Mouse (Mus musculus): ENCODE measurements at regions not wholly inside any gene's neighbourhood (a gene's known extent, or its start where the extent isn't known, plus 50 kb on each side); places are given as distances from the start of the nearest gene placed in this dataset.
A peak's percentile ranks its signal among the peaks of the same experiment; 100 is the strongest.

DNA sequence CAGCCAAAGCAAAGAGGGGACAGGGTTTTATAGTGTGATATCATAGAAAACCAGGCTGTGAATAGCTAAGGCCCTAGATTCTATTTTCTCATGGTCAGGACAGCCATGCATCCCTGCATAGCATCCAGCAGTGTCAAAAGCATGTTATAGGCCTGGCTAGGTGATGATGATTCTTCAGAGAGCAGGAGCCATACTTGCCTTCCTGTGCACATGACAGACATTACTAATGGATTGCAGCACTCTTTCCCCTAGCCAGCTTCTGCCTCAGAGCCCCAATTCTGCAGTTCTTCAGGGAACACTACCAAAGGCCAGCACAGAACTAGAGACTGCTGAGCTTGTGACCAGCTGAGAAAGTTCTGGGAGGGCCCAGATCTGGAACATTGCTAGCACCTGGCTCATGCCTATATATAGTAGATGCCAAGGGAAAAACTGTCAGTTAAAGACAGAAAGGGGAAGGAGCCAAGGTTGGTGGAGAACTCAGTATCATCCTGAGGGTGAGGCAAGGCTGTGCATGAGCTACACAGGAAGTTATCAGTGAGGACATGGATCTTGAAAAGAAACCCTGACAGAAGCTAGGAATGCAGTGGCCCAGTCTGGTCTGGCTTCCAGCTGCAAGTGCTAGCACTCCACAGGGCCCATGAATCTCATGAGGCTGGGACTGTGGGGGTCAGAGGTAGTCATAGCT is 95.6 kb downstream of the 1810010D01Rik start:
- H3K27me3 ChIP-seq: no peaks in the 10 kb centered on the region
- H3K4me2 ChIP-seq: no peak overlapping the region
- no peak overlapping the region for H3K9ac ChIP-seq
- no peak overlapping the region for H3K27ac ChIP-seq
- peaks cover 20% of the 10 kb centered on the region for H3K4me1 ChIP-seq
- no peaks in the 10 kb centered on the region for H3K36me3 ChIP-seq (replicated peaks)
- no peaks in the 10 kb centered on the region for H3K9me3 ChIP-seq
- no peak overlapping the region for H3K4me3 ChIP-seq (replicated peaks)
- no peak for ATAC-seq (ENCODE audit: low FRiP score)

DNA sequence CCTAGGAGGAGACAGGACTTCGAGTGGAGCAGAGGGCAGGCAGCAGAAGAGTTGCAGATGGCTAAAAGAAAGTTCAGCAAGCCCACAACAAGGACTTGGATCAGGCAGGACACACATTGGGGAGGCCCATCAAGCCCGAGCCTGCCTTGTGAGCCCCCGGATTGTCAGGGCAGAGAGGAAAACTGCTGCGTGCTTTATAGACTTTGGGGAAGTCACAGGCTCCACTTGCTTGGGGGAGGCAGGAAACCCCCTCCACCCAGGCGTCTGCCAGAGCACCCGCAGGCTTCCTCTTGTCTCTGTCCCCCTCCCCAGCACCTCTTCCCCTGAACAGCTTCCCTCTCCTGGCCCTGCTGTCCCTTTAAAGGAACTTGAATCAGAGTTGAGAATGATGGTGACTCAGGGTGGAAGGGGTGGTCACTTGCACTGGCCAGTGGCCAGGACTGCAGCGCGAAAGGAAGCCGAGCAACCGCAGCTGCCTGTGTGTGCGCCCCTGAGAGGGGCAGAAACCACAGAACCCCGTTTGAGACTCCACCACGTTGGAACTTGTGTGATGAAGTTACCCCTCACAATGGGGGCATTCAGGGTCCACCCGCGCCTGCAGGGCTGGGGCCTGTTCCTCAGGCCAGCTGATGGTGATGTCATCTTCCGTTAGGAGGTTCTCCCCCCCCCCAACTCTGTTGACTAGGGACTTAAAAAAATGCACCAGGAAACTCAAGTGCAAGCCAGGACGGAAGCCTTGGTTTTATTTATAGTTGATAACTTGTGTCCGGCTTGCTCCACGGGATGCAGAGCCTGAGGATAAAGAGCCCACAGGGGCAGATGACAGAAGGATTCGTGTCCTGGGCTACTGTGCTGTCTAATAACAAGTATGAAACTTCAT is 96.4 kb downstream of the 1810010D01Rik start:
- Histone ChIP-seq H3K9ac (no peak overlapping the region), H3K9me3 (no peaks in the 10 kb centered on the region), H3K27me3 (no peaks in the 10 kb centered on the region), H3K36me3 (replicated peaks) (no peaks in the 10 kb centered on the region), H3K4me1 (peaks cover 20% of the 10 kb centered on the region), H3K4me3 (replicated peaks) (no peak overlapping the region), H3K4me2 (no peak overlapping the region), H3K27ac (peak overlapping the region; percentile 38)
- WGBS: 53% methylated on average over 20 of the region's 20 CpGs
- 0 out of 2 replicates have a peak, but pooled peaks have one; percentile 33 for ATAC-seq (ENCODE audit: low FRiP score)

DNA sequence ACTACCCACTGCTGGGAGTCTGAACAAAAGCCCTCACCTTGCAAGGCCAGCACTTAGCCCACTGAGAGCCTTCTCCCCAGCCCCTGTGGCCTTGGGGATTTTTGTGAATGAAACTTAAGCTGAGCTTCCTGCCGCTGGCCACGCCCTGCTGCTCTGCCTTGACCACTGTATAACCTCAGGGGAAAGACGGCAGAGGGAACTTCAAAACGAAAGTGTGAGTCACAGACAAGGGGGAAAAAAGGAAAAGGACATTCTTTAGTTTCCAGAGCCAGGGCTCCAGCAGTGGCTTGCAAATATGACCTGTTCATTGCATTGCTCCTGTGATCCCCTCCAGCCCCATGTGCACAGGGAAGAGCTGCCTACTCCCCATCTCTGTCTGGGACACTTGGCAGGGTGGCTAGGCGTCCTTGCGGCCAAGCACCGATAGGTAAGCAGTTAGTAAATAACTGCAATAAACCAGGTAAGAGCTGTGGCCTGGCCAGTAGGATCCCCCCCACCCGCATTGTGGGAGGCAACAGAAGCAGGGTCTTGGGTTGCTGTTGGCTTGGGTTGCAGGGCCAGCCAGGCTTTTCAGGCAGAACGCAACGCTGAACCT is 97.2 kb downstream of the 1810010D01Rik start:
- Histone ChIP-seq H3K27me3 (no peaks in the 10 kb centered on the region), H3K4me3 (replicated peaks) (no peak overlapping the region), H3K4me2 (no peak overlapping the region), H3K4me1 (peaks cover 20% of the 10 kb centered on the region), H3K27ac (peak overlapping the region; percentile 38), H3K9ac (no peak overlapping the region), H3K36me3 (replicated peaks) (no peaks in the 10 kb centered on the region), H3K9me3 (no peaks in the 10 kb centered on the region)
- WGBS: 55% methylated on average over 10 of the region's 10 CpGs
- no peak for ATAC-seq (ENCODE audit: low FRiP score)

DNA sequence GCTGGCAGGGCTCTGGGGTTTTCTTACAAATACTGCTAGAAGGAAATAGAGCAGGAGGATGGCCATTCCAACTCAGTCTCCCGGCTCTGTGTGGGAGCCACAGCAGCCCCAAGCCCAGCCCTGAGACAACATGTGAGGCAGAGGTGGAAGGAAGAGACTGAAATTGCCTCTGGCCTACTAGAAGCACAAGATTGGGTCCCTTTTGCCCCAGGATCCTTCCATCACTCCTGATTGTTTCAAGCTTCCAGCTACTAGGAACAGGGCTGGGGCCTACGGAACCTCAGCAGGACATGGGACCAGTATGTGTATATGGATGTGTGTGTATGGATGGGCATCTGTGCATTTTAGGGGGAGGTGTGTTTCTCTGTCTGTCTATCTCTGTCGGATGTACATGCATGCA is 97.9 kb downstream of the 1810010D01Rik start:
- no peak overlapping the region for H3K4me2 ChIP-seq
- no peak overlapping the region for H3K27ac ChIP-seq
- WGBS: 85% methylated on average over 3 of the region's 3 CpGs

DNA sequence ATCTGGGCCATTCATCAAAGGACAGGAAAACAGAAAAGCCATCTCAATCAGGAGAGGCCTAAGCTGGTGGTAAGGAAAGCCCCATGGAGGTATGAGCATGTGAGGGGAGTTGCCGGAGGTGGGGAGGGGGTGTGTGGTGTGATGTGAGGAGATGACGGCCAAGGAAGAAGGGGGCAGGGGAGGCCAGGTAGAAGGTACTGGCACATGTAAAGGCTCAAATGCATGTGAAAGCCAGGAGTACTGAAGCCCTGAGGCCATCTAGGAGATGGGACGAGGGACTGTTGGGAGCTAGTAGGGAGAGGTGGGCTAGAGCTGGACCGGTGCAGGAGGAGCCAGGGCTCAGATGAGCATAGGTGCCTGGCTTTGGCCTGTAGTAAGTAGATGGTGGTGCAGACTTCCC is 98.4 kb downstream of the 1810010D01Rik start:
- H3K36me3 ChIP-seq (replicated peaks): no peaks in the 10 kb centered on the region
- no peak overlapping the region for H3K4me2 ChIP-seq
- no peaks in the 10 kb centered on the region for H3K9me3 ChIP-seq
- ATAC-seq (ENCODE audit: low FRiP score): no peak
- H3K4me3 ChIP-seq (replicated peaks): no peak overlapping the region
- H3K4me1 ChIP-seq: peaks cover 20% of the 10 kb centered on the region
- no peak overlapping the region for H3K9ac ChIP-seq
- H3K27ac ChIP-seq: no peak overlapping the region
- H3K27me3 ChIP-seq: no peaks in the 10 kb centered on the region
- WGBS: 90% methylated on average over 4 of the region's 4 CpGs

More for the DNA sequence above, 97.9 kb downstream of the 1810010D01Rik start:
- H3K4me1 ChIP-seq: peaks cover 20% of the 10 kb centered on the region
- H3K9ac ChIP-seq: no peak overlapping the region
- H3K9me3 ChIP-seq: no peaks in the 10 kb centered on the region
- H3K36me3 ChIP-seq (replicated peaks): no peaks in the 10 kb centered on the region
- H3K4me3 ChIP-seq (replicated peaks): no peak overlapping the region
- ATAC-seq (ENCODE audit: low FRiP score): no peak
- no peaks in the 10 kb centered on the region for H3K27me3 ChIP-seq

DNA sequence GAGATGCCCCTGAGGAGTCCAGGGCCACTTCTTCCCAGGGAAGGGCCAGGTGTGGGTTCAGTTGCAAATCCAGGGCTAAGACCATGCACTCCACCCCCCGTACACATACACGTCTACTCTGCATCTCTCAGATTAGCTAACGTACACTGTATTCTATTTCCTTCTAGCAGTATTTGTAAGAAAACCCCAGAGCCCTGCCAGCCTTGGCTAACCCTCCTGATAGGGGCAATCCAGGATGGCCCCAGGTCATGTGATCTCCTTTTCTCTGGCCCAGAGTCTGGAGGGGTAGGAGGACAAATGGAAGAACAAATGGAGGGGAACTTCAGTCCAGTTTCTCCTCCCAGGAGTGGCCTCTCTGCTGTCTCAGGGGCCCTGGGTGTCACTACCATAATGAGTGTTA is 98.9 kb downstream of the 1810010D01Rik start:
- Histone ChIP-seq H3K4me3 (replicated peaks) (no peak overlapping the region), H3K36me3 (replicated peaks) (no peaks in the 10 kb centered on the region), H3K9ac (no peak overlapping the region), H3K27ac (no peak overlapping the region), H3K4me1 (peaks cover 17% of the 10 kb centered on the region), H3K4me2 (no peak overlapping the region), H3K9me3 (no peaks in the 10 kb centered on the region), H3K27me3 (no peaks in the 10 kb centered on the region)
- no peak for ATAC-seq (ENCODE audit: low FRiP score)
- 85% methylated on average over 3 of the region's 3 CpGs for WGBS

DNA sequence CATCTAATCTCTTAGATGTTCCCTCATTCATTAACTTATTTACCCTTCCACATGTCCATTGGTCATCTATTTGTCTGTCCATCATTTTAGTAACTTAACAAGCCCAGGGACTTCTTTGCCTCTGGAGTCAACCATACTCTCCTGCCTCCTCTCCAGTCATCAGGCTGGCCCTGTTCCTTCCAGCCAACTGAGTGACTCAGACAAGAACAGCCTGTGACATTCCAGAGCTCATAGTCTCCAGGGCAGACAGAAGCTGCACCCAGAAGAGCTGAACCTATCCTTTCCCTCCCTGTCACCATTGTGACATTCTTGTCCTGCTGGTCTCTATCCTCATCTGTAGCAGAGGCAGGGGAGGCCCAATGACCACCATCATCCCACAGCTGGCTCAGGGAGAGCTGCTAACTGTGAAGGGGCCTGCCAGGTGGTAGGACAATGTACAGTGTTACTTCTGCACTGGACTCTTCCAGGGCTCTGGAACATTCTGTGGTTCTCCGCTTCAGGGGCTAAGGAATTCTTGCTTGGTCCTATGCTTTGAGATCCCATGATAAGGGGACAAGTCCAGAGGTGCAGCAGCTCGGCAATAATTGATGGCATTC is 100.2 kb downstream of the 1810010D01Rik start:
- no peaks in the 10 kb centered on the region for H3K9me3 ChIP-seq
- H3K4me2 ChIP-seq: no peak overlapping the region
- H3K27ac ChIP-seq: no peak overlapping the region
- H3K4me1 ChIP-seq: peaks cover 16% of the 10 kb centered on the region
- 91% methylated on average over 2 of the region's 2 CpGs for WGBS
- no peaks in the 10 kb centered on the region for H3K27me3 ChIP-seq
- no peak overlapping the region for H3K9ac ChIP-seq
- no peak overlapping the region for H3K4me3 ChIP-seq (replicated peaks)
- no peaks in the 10 kb centered on the region for H3K36me3 ChIP-seq (replicated peaks)
- ATAC-seq (ENCODE audit: low FRiP score): no peak

DNA sequence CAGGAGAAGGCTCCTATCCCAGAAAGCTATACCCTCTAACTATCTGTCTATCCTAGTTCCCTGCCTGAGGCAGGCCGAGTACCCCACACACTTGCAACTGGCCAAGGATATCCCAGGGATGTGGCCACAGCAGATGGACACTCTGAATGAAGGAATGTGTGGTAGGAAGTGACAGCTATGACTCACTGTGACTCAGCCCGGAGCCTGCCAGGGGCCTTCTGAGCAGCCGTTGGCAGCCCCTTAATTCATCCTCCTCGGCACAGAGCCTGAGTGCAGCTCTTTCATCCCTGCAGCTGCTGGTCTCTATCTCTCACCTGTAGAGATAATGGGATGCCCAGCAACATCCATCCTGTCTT is 101.4 kb downstream of the 1810010D01Rik start:
- no peak overlapping the region for H3K4me3 ChIP-seq (replicated peaks)
- H3K4me2 ChIP-seq: no peak overlapping the region
- peaks cover 13% of the 10 kb centered on the region for H3K4me1 ChIP-seq
- H3K9me3 ChIP-seq: no peaks in the 10 kb centered on the region
- H3K27ac ChIP-seq: no peak overlapping the region
- no peak overlapping the region for H3K9ac ChIP-seq
- WGBS: 86% methylated on average over 4 of the region's 4 CpGs
- no peaks in the 10 kb centered on the region for H3K36me3 ChIP-seq (replicated peaks)
- no peaks in the 10 kb centered on the region for H3K27me3 ChIP-seq
- ATAC-seq (ENCODE audit: low FRiP score): no peak

DNA sequence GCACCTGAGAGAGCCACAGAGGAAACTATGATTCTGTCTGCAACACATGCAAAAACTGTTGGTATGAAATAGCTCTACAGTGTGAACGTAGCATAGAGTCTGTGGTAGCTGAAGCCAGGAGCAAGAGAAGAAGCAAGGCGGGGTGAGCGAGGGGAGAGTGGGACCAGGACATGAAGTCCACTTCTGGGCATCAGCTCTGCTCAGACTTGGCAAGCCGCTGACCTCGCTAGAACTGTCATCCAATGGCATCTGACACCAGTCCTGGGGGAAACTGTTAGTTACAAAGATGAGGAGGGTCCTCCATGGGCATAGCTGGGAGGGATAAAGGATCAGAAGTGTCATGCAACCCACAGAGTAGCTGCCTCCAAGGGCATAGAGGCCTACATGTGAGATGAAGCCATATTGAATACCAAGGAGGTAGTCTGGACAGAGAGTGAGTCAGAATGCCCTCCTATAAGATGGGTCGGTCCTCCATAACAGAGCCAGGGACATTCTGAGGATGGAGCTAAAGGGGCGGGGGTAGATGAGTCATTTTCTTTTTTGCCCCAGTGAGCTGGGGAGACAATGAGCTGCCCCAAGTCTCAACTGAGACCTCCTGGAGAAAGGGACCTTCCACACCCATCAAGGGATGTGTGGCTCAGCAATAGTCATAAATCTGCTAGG is 102.0 kb downstream of the 1810010D01Rik start:
- H3K4me3 ChIP-seq (replicated peaks): no peak overlapping the region
- ATAC-seq (ENCODE audit: low FRiP score): no peak
- no peaks in the 10 kb centered on the region for H3K27me3 ChIP-seq
- H3K36me3 ChIP-seq (replicated peaks): no peaks in the 10 kb centered on the region
- H3K4me2 ChIP-seq: no peak overlapping the region
- no peaks in the 10 kb centered on the region for H3K9me3 ChIP-seq
- H3K27ac ChIP-seq: no peak overlapping the region
- 93% methylated on average over 7 of the region's 7 CpGs for WGBS
- H3K9ac ChIP-seq: no peak overlapping the region
- H3K4me1 ChIP-seq: peaks cover 8% of the 10 kb centered on the region

DNA sequence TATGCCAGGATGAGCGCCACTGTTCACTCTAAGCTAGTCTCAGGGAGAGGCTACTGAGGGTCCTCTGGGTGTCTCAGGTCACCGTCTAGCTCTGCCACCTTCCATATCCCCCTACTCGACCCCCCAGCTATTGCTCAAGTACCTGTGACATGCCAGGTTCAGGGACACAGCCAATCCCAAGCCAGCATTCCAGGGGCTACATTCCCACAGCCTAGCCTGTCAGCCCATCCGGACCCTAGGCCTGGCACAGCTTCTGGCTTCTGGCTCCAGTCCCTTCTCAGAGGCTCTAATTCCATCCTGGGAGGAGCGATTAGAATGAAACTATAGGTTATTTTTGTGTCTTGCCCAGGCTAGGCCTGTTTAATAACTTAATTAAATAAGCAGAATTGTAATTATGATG is 105.2 kb downstream of the 1810010D01Rik start:
- Histone ChIP-seq H3K36me3 (replicated peaks) (no peaks in the 10 kb centered on the region), H3K4me1 (no peaks in the 10 kb centered on the region), H3K27me3 (no peaks in the 10 kb centered on the region), H3K4me2 (no peak overlapping the region), H3K9ac (no peak overlapping the region), H3K4me3 (replicated peaks) (no peak overlapping the region), H3K9me3 (no peaks in the 10 kb centered on the region), H3K27ac (no peak overlapping the region)
- WGBS: 77% methylated on average over 5 of the region's 5 CpGs
- no peak for ATAC-seq (ENCODE audit: low FRiP score)

DNA sequence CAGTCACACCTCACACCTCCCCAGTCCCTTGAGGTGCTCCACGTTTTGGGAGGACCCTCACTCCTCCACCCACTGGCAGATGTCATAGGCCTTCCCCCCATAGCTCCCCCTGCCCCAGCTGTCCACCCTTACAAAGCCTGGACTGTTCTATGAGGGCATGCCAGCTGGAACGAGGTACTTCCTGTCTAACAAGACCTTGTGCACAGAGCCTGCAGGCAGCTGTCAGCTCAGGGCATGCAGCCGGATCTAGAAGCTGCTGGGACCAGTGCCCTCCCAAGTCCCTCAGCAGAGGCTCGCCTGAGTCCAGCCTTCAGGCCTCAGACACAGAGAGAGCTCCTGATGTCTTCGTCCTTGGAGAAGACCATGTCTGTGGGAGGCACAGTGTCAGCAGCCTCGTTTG is 105.7 kb downstream of the 1810010D01Rik start:
- Histone ChIP-seq H3K36me3 (replicated peaks) (no peaks in the 10 kb centered on the region), H3K27me3 (no peaks in the 10 kb centered on the region), H3K9ac (no peak overlapping the region), H3K27ac (no peak overlapping the region), H3K9me3 (no peaks in the 10 kb centered on the region), H3K4me2 (no peak overlapping the region), H3K4me3 (replicated peaks) (no peak overlapping the region), H3K4me1 (no peaks in the 10 kb centered on the region)
- ATAC-seq (ENCODE audit: low FRiP score): no peak
- WGBS: 70% methylated on average over 6 of the region's 6 CpGs

DNA sequence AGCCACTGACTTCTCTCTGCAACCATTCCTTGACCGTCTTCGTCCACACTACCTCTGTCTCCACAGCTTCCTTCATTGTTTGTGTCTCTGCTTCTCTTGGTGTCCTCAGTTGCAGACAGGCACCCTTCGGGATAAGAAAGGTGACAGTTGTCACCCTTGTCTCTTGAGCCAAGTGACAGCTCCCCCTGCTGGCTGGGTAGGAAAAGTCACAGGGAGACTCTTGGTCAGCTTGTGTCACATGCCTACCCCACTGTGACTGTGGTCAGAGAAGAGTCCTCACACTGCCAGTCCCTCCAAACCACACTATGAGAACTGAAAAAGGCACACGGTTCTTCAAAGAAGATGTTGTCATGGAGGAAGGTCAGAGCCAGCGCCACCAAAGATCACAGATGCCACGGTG is 109.6 kb downstream of the 1810010D01Rik start:
- H3K9ac ChIP-seq: no peak overlapping the region
- no peak overlapping the region for H3K4me3 ChIP-seq (replicated peaks)
- no peaks in the 10 kb centered on the region for H3K36me3 ChIP-seq (replicated peaks)
- H3K9me3 ChIP-seq: no peaks in the 10 kb centered on the region
- no peak overlapping the region for H3K4me2 ChIP-seq
- no peak overlapping the region for H3K27ac ChIP-seq
- no peak for ATAC-seq (ENCODE audit: low FRiP score)
- WGBS: 90% methylated on average over 6 of the region's 6 CpGs
- no peaks in the 10 kb centered on the region; the same call in 1 of the 2 replicates for H3K27me3 ChIP-seq
- no peaks in the 10 kb centered on the region for H3K4me1 ChIP-seq
